Mouse (Mus musculus): Measurements from ENCODE around the gene Afap1. TPM values are rescaled to one million over a fixed set of nuclear protein-coding genes. Genes with fewer than 3 reads are reported as not detected.

Afap1 gene
- polyA plus RNA-seq, 1 experiment, result 31.7 TPM

GRCm38 (mm10) chr5:35988085-35988484, 95.0 kb downstream of the Afap1 start:
- H3K4me3 ChIP-seq (ENCODE audit: low read depth, low read length), result no peak overlapping the region
- H3K9ac ChIP-seq (ENCODE audit: low read depth, poor library complexity, severe bottlenecking), result no peak overlapping the region
- no peaks in the 10 kb centered on the region for H3K9me3 ChIP-seq (replicated peaks; ENCODE audit: control insufficient read depth, insufficient read depth, low read length, poor library complexity, severe bottlenecking)
- no peak for TF ChIP-seq POLR2A (IDR thresholded peaks at IDR 0.05; ENCODE audit: insufficient read depth, low read length)
- TF ChIP-seq EP300 (IDR thresholded peaks at IDR 0.05; ENCODE audit: insufficient read depth, low read depth, low read length), result no peak
- no peak for TF ChIP-seq CTCF (IDR thresholded peaks at IDR 0.05; ENCODE audit: low read depth, low read length)
- H3K4me1 ChIP-seq (ENCODE audit: control insufficient read depth, insufficient read depth, low read length), result peaks cover 4% of the 10 kb centered on the region
- no peaks in the 10 kb centered on the region for H3K36me3 ChIP-seq (ENCODE audit: control insufficient read depth, insufficient read depth, low read length, poor library complexity, severe bottlenecking)
- H3K27ac ChIP-seq (ENCODE audit: insufficient read depth, low read length), result no peak overlapping the region
- no peaks in the 10 kb centered on the region for H3K27me3 ChIP-seq (ENCODE audit: control insufficient read depth, insufficient read depth, low read length, poor library complexity, severe bottlenecking)

DNA sequence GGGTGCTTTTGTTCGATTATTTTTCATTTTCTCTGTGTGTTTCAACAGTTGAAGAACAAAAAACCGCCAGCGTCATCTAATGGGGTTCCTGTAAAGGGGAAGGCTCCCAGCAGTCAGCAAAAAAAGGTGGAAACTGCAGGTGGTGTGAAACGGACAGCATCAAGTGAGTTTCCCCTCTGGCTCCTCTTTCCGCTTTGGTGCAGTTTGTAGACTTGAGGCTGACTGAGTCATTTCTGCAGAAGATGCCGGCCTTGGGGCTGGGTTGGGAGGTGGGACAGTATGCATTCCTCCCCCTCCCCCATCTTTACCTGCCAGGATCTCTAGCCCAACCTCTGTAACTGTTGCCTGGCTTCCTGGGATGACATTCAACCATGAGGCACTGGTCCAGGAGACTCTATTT, 96.4 kb downstream of the Afap1 start:
- Histone ChIP-seq H3K4me3 (ENCODE audit: low read depth, low read length) (no peak overlapping the region), H3K4me1 (ENCODE audit: control insufficient read depth, insufficient read depth, low read length) (peaks cover 4% of the 10 kb centered on the region), H3K9ac (ENCODE audit: low read depth, poor library complexity, severe bottlenecking) (no peak overlapping the region), H3K36me3 (ENCODE audit: control insufficient read depth, insufficient read depth, low read length, poor library complexity, severe bottlenecking) (no peaks in the 10 kb centered on the region), H3K27me3 (ENCODE audit: control insufficient read depth, insufficient read depth, low read length, poor library complexity, severe bottlenecking) (no peaks in the 10 kb centered on the region), H3K27ac (ENCODE audit: insufficient read depth, low read length) (no peak overlapping the region), H3K9me3 (replicated peaks; ENCODE audit: control insufficient read depth, insufficient read depth, low read length, poor library complexity, severe bottlenecking) (no peaks in the 10 kb centered on the region)
- TF ChIP-seq EP300 (IDR thresholded peaks at IDR 0.05; ENCODE audit: insufficient read depth, low read depth, low read length) (no peak), POLR2A (IDR thresholded peaks at IDR 0.05; ENCODE audit: insufficient read depth, low read length) (no peak), CTCF (IDR thresholded peaks at IDR 0.05; ENCODE audit: low read depth, low read length) (no peak)

- no peaks in the 10 kb centered on the region for H3K9me3 ChIP-seq (replicated peaks; ENCODE audit: control insufficient read depth, insufficient read depth, low read length, poor library complexity, severe bottlenecking)
- peaks cover 4% of the 10 kb centered on the region for H3K4me1 ChIP-seq (ENCODE audit: control insufficient read depth, insufficient read depth, low read length)
- no peak overlapping the region for H3K27ac ChIP-seq (ENCODE audit: insufficient read depth, low read length)
- no peaks in the 10 kb centered on the region for H3K27me3 ChIP-seq (ENCODE audit: control insufficient read depth, insufficient read depth, low read length, poor library complexity, severe bottlenecking)
- no peak for TF ChIP-seq EP300 (IDR thresholded peaks at IDR 0.05; ENCODE audit: insufficient read depth, low read depth, low read length)
- no peak overlapping the region for H3K4me3 ChIP-seq (ENCODE audit: low read depth, low read length)
- no peak overlapping the region for H3K9ac ChIP-seq (ENCODE audit: low read depth, poor library complexity, severe bottlenecking)
- no peaks in the 10 kb centered on the region for H3K36me3 ChIP-seq (ENCODE audit: control insufficient read depth, insufficient read depth, low read length, poor library complexity, severe bottlenecking)
Observed at GRCm38 (mm10) chr5:35989986-35990735, 97.0 kb downstream of the Afap1 start.

- H3K4me3 ChIP-seq (ENCODE audit: low read depth, low read length), result no peak overlapping the region
- TF ChIP-seq EP300 (IDR thresholded peaks at IDR 0.05; ENCODE audit: insufficient read depth, low read depth, low read length), result no peak
- TF ChIP-seq POLR2A (IDR thresholded peaks at IDR 0.05; ENCODE audit: insufficient read depth, low read length), result no peak
- no peak for TF ChIP-seq CTCF (IDR thresholded peaks at IDR 0.05; ENCODE audit: low read depth, low read length)
- H3K9ac ChIP-seq (ENCODE audit: low read depth, poor library complexity, severe bottlenecking), result no peak overlapping the region
- no peaks in the 10 kb centered on the region for H3K4me1 ChIP-seq (ENCODE audit: control insufficient read depth, insufficient read depth, low read length)
- H3K9me3 ChIP-seq (replicated peaks; ENCODE audit: control insufficient read depth, insufficient read depth, low read length, poor library complexity, severe bottlenecking), result no peaks in the 10 kb centered on the region
- H3K27me3 ChIP-seq (ENCODE audit: control insufficient read depth, insufficient read depth, low read length, poor library complexity, severe bottlenecking), result no peaks in the 10 kb centered on the region
- H3K36me3 ChIP-seq (ENCODE audit: control insufficient read depth, insufficient read depth, low read length, poor library complexity, severe bottlenecking), result no peaks in the 10 kb centered on the region
- H3K27ac ChIP-seq (ENCODE audit: insufficient read depth, low read length), result no peak overlapping the region
Observed at GRCm38 (mm10) chr5:36003797-36004196, 110.7 kb downstream of the Afap1 start.

DNA sequence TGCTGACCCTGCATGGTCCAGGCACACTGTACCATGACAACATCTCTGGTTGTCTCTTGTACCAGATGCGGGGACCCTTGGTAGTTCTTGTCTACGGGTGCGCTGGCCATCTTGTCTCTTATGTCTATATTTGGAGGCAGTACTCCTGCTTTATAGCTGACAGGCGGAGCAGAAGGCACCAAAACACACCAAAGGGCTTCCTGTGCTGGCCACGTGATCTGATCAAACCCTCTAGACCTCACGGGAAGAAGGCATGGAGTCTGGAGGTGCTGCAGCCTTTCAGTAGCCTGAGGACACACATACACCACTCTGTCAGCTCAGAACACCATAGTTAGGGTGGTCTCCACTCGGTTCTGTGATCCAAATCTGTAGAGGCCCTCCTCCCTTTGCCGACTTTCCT, 113.0 kb downstream of the Afap1 start:
- no peak for TF ChIP-seq EP300 (IDR thresholded peaks at IDR 0.05; ENCODE audit: insufficient read depth, low read depth, low read length)
- Histone ChIP-seq H3K27me3 (ENCODE audit: control insufficient read depth, insufficient read depth, low read length, poor library complexity, severe bottlenecking) (no peaks in the 10 kb centered on the region), H3K36me3 (ENCODE audit: control insufficient read depth, insufficient read depth, low read length, poor library complexity, severe bottlenecking) (no peaks in the 10 kb centered on the region), H3K9ac (ENCODE audit: low read depth, poor library complexity, severe bottlenecking) (no peak overlapping the region), H3K9me3 (replicated peaks; ENCODE audit: control insufficient read depth, insufficient read depth, low read length, poor library complexity, severe bottlenecking) (no peaks in the 10 kb centered on the region), H3K27ac (ENCODE audit: insufficient read depth, low read length) (no peak overlapping the region), H3K4me3 (ENCODE audit: low read depth, low read length) (no peak overlapping the region), H3K4me1 (ENCODE audit: control insufficient read depth, insufficient read depth, low read length) (no peaks in the 10 kb centered on the region)

- Histone ChIP-seq H3K36me3 (ENCODE audit: control insufficient read depth, insufficient read depth, low read length, poor library complexity, severe bottlenecking) (no peaks in the 10 kb centered on the region), H3K4me1 (ENCODE audit: control insufficient read depth, insufficient read depth, low read length) (no peaks in the 10 kb centered on the region), H3K27me3 (ENCODE audit: control insufficient read depth, insufficient read depth, low read length, poor library complexity, severe bottlenecking) (no peaks in the 10 kb centered on the region), H3K4me3 (ENCODE audit: low read depth, low read length) (no peak overlapping the region), H3K9ac (ENCODE audit: low read depth, poor library complexity, severe bottlenecking) (no peak overlapping the region), H3K9me3 (replicated peaks; ENCODE audit: control insufficient read depth, insufficient read depth, low read length, poor library complexity, severe bottlenecking) (no peaks in the 10 kb centered on the region), H3K27ac (ENCODE audit: insufficient read depth, low read length) (no peak overlapping the region)
- TF ChIP-seq POLR2A (IDR thresholded peaks at IDR 0.05; ENCODE audit: insufficient read depth, low read length) (no peak), EP300 (IDR thresholded peaks at IDR 0.05; ENCODE audit: insufficient read depth, low read depth, low read length) (no peak)
Observed at GRCm38 (mm10) chr5:36006586-36006985, 113.5 kb downstream of the Afap1 start.

Measured in ES-Bruce4 (cell line).